Mouse (Mus musculus) CH12F3 (cell line): ENCODE data around the gene Fam189a1.

ENCODE experiments used
- in situ Hi-C: fragments of 300-500 bp; cut with MboI; formaldehyde crosslinking; loops from 2 replicates; pipeline ENCODE4 v1.14.3; 2020; ENCODE audit warnings: low sequenced_read_pairs

Gene Fam189a1

DNA sequence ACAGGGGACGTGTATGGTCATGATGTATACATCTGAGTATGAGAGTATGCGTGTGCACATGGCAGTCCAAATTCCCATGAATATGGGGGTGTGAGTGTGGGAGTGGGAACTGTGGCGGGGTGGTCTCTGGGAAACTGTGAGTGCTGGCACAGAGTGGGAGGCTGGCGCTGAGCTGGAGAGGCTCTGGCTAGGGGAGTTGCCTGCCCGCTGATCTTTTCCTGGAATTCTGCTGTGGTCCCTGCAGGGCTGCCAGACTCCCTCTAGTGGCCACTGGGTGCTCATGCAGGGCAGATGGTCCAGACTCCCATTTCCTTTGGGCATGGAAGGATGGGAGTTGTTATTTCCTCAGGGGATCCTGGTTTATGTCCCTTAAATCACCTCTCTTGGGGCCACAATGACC lies 404.9 kb downstream of the Fam189a1 start:
- in situ Hi-C loops = no loop called here

DNA sequence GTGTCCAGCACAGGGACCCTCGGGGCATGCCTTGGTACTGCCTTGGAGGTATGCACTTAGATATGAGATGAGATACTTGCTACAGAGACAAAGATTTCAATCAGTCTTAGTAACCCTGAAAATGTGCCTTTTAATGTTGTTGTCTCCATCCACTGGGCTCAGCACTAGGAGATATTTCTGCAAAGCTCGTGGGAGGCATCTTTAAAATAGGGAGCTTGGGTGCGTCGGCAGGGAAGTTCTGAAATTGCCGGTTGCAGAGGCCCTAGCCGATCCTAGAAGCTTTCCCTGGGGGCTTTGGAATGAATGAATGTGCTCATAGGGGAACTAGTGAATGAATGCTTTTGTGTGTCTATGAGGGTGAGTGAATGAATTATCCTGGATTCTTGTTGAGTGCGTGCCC lies 412.8 kb downstream of the Fam189a1 start:
- in situ Hi-C loops = no loop called here

DNA sequence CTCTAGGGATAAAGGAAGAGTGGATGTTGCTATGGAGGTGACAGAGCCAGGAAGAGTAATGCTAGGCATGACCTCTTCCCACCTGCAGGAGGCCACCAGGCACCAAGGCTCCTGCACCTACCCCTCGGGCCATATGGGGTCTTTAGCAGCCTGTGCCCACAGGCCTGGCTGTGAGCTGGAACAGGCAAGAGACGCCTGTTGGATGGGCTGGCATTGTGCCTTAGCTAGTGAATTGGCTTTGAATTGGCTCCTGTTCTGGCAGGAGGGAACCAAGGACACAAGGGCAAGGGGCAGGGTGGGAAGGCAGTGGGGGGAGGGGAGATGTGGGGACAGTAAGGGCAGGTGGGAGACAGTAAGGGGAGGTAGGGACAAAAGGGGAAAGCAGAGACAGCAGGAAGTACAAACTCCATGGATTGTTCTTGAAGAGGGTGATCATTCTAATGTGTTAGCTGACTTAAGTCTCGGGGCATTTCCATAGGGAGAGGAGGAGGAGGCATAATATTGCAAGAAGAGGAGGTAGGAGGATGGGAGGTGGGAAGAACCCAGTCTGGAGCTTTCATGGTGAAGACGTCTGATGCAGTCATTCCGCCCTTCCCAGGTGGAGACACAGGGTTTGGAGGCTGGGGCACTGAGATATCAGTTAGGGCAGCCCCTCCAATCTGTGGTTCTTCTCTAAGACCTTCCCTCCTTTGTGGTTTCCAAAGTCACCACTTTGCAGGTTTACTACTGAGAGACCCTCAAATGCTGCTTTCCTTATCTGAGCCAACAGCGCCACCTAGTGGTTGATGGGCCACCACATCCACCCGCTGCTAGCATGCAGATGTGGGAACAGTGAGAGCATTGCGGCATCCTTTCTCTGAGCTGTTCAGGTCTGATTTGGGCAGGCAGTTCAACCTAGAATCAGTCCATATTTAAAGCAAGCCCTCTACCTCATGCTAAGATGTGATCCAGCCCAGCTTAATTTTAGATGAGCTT lies 414.8 kb downstream of the Fam189a1 start:
- in situ Hi-C loops = no loop called here

DNA sequence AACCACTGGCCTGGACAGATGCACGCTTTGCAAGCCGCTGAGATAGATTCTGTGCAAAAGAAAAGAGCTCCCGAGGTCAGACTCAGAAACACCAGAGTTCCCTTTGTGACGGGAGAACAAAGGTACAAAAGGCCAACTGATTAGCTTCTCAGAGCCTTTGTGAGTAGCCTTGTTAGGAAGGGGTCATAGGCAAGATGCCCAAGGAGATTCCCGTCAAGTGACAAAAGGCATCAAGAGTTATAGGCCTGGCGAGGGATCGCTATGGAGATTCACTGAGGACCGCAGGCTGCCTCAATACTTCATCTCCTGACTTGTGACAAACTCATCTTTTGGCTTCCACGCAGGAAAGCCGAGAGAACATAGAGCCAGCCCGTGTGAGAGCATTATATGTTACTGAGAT lies 417.2 kb downstream of the Fam189a1 start:
- in situ Hi-C loops = no loop called here

DNA sequence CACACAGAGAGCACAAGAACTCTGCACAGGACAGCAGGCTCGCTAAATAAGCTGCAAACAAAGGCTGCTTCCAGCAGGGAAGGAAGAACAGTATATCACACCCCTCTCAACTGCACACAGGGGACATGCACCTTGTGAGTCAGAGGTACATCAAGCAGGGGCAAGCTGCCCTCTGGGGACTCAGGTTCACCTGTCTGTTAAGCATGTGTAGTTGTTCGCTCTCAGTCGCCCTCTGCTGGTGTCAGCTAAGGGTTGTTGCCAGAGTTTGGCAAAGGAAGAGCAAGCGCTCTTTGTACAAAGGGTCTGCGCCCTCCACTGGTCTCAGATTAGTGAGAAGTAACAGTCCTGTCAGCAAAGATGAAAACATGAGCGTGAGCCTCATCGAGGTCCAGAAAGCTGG lies 426.6 kb downstream of the Fam189a1 start:
- in situ Hi-C loops = no loop called here

DNA sequence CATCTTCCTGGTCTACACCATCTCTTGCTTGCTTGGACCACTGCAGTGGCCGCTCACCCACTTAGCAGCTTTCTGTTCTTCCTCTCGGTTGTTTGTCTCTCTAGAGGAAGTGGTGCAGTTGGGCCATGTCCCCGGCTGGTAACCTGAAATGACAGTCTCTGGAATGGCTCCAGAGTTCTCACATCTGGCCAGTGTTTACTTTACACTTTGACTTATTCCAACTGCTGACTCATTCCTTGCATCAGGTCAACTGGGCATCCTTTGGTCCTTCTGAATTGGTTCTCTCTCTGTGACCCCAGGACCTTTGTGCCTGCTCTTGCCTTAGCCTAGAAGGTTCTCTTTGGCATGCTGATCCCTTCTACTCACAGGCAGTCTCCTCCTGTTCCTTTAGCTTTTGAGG lies 427.6 kb downstream of the Fam189a1 start:
- in situ Hi-C loops = no loop called here

DNA sequence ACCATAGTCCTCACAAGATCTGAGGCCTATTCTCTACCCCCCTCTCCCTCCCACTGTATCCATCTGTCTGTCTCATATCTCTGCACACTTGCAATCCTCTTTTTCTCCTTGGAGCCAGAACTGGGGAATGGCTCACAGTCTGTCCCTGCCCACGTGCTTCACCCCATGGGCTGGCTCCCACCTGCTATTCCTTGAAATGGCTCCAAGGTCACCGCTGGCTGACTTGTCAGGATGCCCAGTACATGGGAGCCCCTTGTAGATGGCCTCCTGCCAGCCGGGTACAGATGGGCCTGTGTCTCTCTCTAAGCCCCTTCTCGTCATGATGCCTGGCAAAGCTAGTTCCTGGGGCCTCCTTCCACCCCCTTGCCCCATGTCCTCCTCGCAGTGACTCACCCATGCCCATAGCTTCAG lies 428.2 kb downstream of the Fam189a1 start:
- in situ Hi-C loops = no loop called here

DNA sequence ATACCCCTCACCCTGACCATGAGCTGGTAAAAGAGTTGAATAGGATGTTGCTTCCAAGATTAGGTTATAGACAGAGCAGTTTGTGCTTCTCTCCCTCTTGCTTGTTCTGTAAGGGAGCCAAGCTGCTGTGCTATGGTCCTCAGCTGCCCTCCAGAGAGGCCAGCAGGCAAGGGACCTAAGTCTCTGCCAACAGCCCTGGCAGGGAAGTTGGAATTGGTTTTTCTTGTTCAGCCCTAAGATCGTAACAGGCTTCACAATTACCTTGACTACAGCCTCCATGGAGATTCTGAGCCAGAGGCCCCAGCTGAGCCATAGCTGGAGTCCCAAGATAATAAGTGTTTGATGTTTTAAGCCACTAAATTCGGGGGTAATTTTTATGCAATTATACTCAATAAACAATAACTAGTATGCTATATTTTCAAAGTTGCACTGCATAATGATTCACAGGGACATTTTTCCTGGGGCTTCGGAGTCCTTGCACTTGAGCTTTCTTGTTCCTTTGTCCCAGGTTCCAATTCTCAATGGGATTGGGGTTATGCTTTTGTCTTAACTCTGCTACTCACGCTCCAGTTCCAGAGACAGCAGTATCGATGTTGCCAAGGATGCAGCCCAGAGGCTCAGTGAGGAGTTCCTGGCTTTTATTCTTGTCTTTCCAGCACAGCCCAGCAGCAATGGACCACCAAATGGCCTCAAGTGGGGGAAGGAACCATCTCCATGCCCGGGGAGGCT lies 430.2 kb downstream of the Fam189a1 start:
- in situ Hi-C loops = no loop called here

DNA sequence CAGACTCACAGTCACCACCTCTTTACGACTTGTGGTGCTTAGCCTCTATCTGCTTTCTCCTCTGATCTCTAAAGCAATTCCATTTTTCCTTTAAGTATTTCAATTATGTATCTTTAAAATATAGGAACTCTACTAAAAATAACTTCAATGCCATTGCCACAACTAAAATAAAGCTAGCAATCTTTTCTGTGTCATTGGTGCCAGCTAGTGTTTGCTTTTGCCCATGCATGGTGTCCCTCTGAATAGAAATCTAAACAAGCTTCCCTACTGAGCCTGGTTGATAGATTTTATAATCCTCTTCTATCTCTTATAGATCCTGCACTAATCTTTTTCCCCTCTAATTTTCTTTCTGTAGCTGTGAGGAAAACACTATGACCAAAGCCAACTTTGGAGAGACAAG lies 432.0 kb downstream of the Fam189a1 start:
- in situ Hi-C loops = no loop called here

DNA sequence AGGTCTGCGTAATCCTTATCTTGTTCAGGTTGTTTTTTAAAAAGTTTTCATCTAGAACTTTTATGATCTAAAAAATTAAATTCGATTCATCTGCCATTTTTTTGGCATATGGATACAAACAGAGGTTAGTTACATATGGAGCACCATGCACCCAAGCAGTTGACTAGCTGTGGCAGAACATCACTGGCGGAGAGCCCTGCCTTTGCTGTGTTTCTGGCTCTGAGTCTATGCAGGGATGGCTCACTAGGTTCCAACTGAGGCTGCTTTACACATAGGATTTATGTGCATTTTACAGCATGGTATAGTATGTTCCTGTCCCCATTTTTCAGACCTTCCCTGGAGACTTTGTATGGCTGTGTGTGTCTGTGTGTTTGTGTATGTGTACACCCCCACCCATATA lies 433.1 kb downstream of the Fam189a1 start:
- in situ Hi-C loops = no loop called here

DNA sequence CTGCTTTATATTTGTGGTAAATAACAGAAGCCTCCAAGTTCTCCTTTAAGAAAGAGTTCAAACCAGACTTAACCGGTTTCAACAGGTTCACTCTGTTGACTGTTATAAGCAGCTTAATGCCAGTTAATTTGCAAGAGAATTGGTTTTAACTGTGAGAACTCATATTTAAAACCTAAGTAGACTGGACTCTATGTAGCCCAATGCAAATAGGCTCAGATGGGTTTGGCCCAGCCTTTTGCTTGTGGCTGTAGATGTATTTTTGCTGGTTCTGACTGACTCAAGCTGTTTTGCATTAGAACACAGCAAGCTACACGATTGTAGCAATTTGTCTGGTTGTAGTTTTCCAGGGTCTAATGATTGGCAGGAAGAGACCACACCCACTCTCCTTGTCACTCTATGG lies 440.1 kb downstream of the Fam189a1 start:
- in situ Hi-C loops = no loop called here

DNA sequence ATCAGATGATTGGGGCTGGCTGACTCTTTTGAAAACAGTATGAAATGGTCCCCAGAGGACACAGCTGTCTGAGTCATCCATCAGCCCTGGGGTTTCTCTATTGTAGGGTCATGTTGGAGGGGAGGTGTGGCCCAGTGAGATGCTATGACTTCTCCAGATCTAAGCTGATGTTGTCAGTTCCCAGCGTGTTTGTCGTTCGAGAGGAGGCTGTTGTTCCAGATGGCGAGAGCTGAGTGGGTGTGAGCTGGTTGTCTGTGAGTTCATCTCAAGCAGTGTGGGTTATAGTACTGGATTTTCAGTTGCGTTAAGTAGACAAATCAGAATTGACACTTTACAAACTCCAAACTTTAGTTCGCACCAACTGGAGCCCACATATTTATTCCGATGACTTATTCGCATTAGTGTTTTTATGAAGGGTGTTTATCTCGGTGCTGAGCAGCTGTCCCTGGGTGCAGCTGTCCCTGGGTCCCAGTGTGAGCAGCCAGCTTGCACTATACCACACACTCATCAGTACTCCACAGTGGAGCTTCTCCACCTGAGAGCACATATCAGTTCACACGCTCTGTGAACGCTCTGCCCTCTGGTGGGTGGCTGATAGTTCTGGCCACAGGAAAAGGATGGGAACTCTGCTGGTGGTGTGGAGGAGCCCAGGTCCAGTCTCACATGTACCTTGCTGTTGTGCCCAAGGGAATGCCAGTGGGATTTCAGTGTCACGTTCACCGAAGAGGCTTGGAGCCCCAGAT lies 446.7 kb downstream of the Fam189a1 start:
- in situ Hi-C loops = no loop called here

DNA sequence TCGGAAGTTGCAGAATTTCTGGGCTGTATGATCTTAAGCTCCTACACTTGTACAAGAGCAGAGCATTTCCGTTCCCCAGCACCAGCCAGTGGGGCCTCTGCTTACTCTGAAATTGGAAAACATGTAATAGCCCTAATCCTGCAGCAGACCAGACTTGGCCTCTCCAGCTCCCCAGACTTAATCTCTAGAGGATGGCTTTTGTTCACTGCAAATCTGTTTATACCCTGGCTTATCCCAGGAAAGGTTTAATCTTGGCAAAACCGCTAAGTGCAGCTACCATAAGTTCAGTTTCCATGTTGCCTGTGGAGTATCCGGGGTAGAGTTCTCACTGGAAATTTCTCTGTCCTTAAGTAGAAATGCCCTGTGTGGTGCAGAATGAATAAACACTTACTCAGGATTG lies 448.2 kb downstream of the Fam189a1 start:
- in situ Hi-C loops = no loop called here
